Mouse (Mus musculus): ENCODE results near the gene Neb. TPM values are rescaled to one million over a fixed set of nuclear protein-coding genes. Genes with fewer than 3 reads are reported as not detected.
"Not testable (repeated sequence)": the region's sequence is repeated elsewhere in the genome, so short reads cannot be mapped to it uniquely, and the experiment has no call there.

Gene Neb
- polyA plus RNA-seq, 1 experiment = 0.24 TPM

- no peak for DNase-seq (ENCODE audit: low read depth, low spot score)
- WGBS = 77% methylated on average over 8 of the region's 8 CpGs
These were observed 162.3 kb downstream of the Neb start for GRCm38 (mm10) chr2:52215945-52216344.

- WGBS = 90% methylated on average over 11 of the region's 11 CpGs
- DNase-seq (ENCODE audit: low read depth, low spot score) = no peak
These were observed 165.7 kb downstream of the Neb start for GRCm38 (mm10) chr2:52212561-52212961.

- WGBS = 45% methylated on average over 5 of the region's 5 CpGs
- DNase-seq (ENCODE audit: low read depth, low spot score) = no peak
These were observed 166.8 kb downstream of the Neb start for GRCm38 (mm10) chr2:52211358-52211899.

- WGBS = 89% methylated on average over 7 of the region's 7 CpGs
These were observed 167.6 kb downstream of the Neb start for GRCm38 (mm10) chr2:52210685-52211084.

GRCm38 (mm10) chr2:52204992-52205391 is 173.3 kb downstream of the Neb start:
- WGBS = 89% methylated on average over 4 of the region's 4 CpGs
- DNase-seq (ENCODE audit: low read depth, low spot score) = no peak

More at GRCm38 (mm10) chr2:52210685-52211084, 167.6 kb downstream of the Neb start:
- DNase-seq (ENCODE audit: low read depth, low spot score) = no peak

GRCm38 (mm10) chr2:52193629-52194028 is 184.6 kb downstream of the Neb start:
- WGBS = 91% methylated on average over 6 of the region's 6 CpGs
- no peak for DNase-seq (ENCODE audit: low read depth, low spot score)

- no peak for DNase-seq (ENCODE audit: low read depth, low spot score)
- 88% methylated on average over 1 of the region's 1 CpGs for WGBS
These were observed 198.6 kb downstream of the Neb start for GRCm38 (mm10) chr2:52179678-52180077.

GRCm38 (mm10) chr2:52177726-52178125 is 200.5 kb downstream of the Neb start:
- no peak for DNase-seq (ENCODE audit: low read depth, low spot score)
- 80% methylated on average over 9 of the region's 9 CpGs for WGBS

GRCm38 (mm10) chr2:52177184-52177583 is 201.1 kb downstream of the Neb start:
- DNase-seq (ENCODE audit: low read depth, low spot score) = no peak
- WGBS = 95% methylated on average over 7 of the region's 7 CpGs

GRCm38 (mm10) chr2:52176537-52176936 is 201.7 kb downstream of the Neb start:
- WGBS = 69% methylated on average over 8 of the region's 8 CpGs
- DNase-seq (ENCODE audit: low read depth, low spot score) = no peak

GRCm38 (mm10) chr2:52174951-52175350 is 203.3 kb downstream of the Neb start:
- 88% methylated on average over 4 of the region's 4 CpGs for WGBS
- DNase-seq (ENCODE audit: low read depth, low spot score) = no peak

GRCm38 (mm10) chr2:52169243-52170005 is 208.8 kb downstream of the Neb start:
- WGBS = 75% methylated on average over 7 of the region's 7 CpGs
- no peak for DNase-seq (ENCODE audit: low read depth, low spot score)

- no peak for DNase-seq (ENCODE audit: low read depth, low spot score)
- WGBS = 70% methylated on average over 3 of the region's 3 CpGs
These were observed 225.2 kb downstream of the Neb start for GRCm38 (mm10) chr2:52153064-52153463.

GRCm38 (mm10) chr2:52133351-52133750 is 244.9 kb downstream of the Neb start:
- WGBS = 92% methylated on average over 2 of the region's 2 CpGs
- no peak for DNase-seq (ENCODE audit: low read depth, low spot score)

- DNase-seq (ENCODE audit: low read depth, low spot score) = not testable (repeated sequence)
- WGBS = 97% methylated on average over 20 of the region's 20 CpGs
These were observed 246.9 kb downstream of the Neb start for GRCm38 (mm10) chr2:52131370-52131769.

GRCm38 (mm10) chr2:52114086-52114485 is 264.2 kb downstream of the Neb start:
- 98% methylated on average over 1 of the region's 1 CpGs for WGBS
- DNase-seq (ENCODE audit: low read depth, low spot score) = no peak

Other genes starting within 250 kb of the Neb start
- gene Arl5a, start 46.4 kb upstream of the Neb start, polyA plus RNA-seq (2012; rRNA removed) = 7.9 and 12.4 TPM in 2 replicates